20 mouse cellular contexts compared by ENCODE assay signal in the genomic region with DNA sequence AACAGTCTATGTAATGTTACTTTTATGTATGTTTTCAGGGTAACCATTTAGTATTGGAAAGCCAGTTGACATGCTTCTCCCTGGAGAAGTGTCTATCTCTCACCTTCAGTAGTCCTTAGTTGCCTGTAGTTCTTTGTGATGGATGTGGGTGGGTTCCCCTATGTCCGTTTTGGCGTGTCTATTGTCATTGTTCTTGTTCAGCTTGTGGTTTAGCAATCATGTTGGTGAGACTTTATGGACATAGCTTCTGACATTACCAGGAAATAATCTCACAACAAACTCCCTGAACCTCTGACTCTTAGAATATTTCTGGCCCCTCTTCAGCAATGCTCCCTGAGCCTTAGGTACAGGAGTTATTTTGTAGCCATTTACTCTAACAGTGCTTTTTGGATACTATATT. TPM values are rescaled to one million over a fixed set of nuclear protein-coding genes. Genes with fewer than 3 reads are reported as not detected.
DNase-seq lines count a peak whose midpoint lies in the region; ATAC-seq and TF ChIP-seq lines count a peak whose summit lies in the region.
"Had no signal": no experiment of that assay in that cellular context is flagged by ENCODE, and none has a peak within 500 bp of the region (broad histone marks: within the 10 kb centered on the region; RNA-seq: fewer than 3 reads in every experiment).

No protein-coding gene starts in this region.

- intact Hi-C loops in heart, postnatal 25 days (cut with DNase I), result no loop called here

- no peak for ATAC-seq in kidney, embryonic 15.5 days (replicated peaks; ENCODE audit: low FRiP score)
- ATAC-seq: forebrain, embryonic 13.5 days; forebrain, embryonic 15.5 days had no signal

- no peaks in the 10 kb centered on the region for H3K27me3 ChIP-seq in kidney, adult 2 months (replicated peaks; ENCODE audit: control insufficient read depth, insufficient read depth, low read length)
- H3K27me3 ChIP-seq in kidney, embryonic 15.5 days, result no peaks in the 10 kb centered on the region
- H3K27me3 ChIP-seq: embryonic facial prominence, embryonic 12.5 days; forebrain, embryonic 13.5 days; forebrain, embryonic 15.5 days had no signal

- no peak overlapping the region for H3K27ac ChIP-seq in kidney, adult 2 months (ENCODE audit: insufficient read depth, low read depth, low read length)
- no peak overlapping the region for H3K27ac ChIP-seq in kidney, embryonic 15.5 days
- H3K27ac ChIP-seq: embryonic facial prominence, embryonic 10.5 days; embryonic facial prominence, embryonic 12.5 days; forebrain, embryonic 13.5 days; forebrain, embryonic 15.5 days had no signal

- no peaks in the 10 kb centered on the region for H3K36me3 ChIP-seq in kidney, adult 2 months (ENCODE audit: control insufficient read depth, insufficient read depth, low read length)
- no peaks in the 10 kb centered on the region for H3K36me3 ChIP-seq in kidney, embryonic 15.5 days
- H3K36me3 ChIP-seq: embryonic facial prominence, embryonic 10.5 days; embryonic facial prominence, embryonic 12.5 days; forebrain, embryonic 15.5 days had no signal

- WGBS in kidney, adult 2 months, result 76% methylated on average over 2 of the region's 2 CpGs
- WGBS in kidney, embryonic 15.5 days, result 83% methylated on average over 2 of the region's 2 CpGs

- H3K4me2 ChIP-seq in kidney, embryonic 15.5 days, result no peak overlapping the region
- H3K4me2 ChIP-seq: embryonic facial prominence, embryonic 12.5 days; forebrain, embryonic 13.5 days; forebrain, embryonic 15.5 days had no signal

- DNase-seq in heart, adult 11 months, result peak; percentile 90
- no peak for DNase-seq in heart, postnatal 25 days (ENCODE audit: low spot score)
- DNase-seq in heart, adult 8-10 months (ENCODE audit: low spot score), result peak; percentile 59
- DNase-seq in heart, postnatal 4 days, result no peak
- peak; percentile 23 for DNase-seq in kidney, adult 2 months
- DNase-seq in lung, postnatal 36 days, result no peak
- DNase-seq: adrenal gland, adult 2 months; adrenal gland, postnatal 10 days; adrenal gland, postnatal 25 days; cerebellum, adult 11-12 months; cerebellum, adult 2 months; cerebellum, adult 9-10 months; cerebellum, postnatal 10 days; cerebellum, postnatal 25 days had no signal

- no peak overlapping the region for H3K9ac ChIP-seq in kidney, embryonic 15.5 days
- H3K9ac ChIP-seq: embryonic facial prominence, embryonic 12.5 days; forebrain, embryonic 13.5 days; forebrain, embryonic 15.5 days had no signal

- H3K4me3 ChIP-seq in kidney, adult 2 months (ENCODE audit: insufficient read depth, low read depth, low read length), result no peak overlapping the region
- H3K4me3 ChIP-seq in kidney, embryonic 15.5 days (replicated peaks), result no peak overlapping the region
- H3K4me3 ChIP-seq: embryonic facial prominence, embryonic 10.5 days; embryonic facial prominence, embryonic 12.5 days; forebrain, embryonic 13.5 days; forebrain, embryonic 15.5 days had no signal

- H3K9me3 ChIP-seq in kidney, embryonic 15.5 days (replicated peaks), result no peaks in the 10 kb centered on the region
- H3K9me3 ChIP-seq: embryonic facial prominence, embryonic 10.5 days; embryonic facial prominence, embryonic 12.5 days; forebrain, embryonic 13.5 days; forebrain, embryonic 15.5 days had no signal

- TF ChIP-seq POLR2A in kidney, adult 2 months (IDR thresholded peaks at IDR 0.05; ENCODE audit: low read depth, low read length), result no peak

- H3K4me1 ChIP-seq in kidney, adult 2 months (ENCODE audit: control insufficient read depth, insufficient read depth, low read length), result no peaks in the 10 kb centered on the region; the same call in 1 of the 2 replicates
- no peaks in the 10 kb centered on the region for H3K4me1 ChIP-seq in kidney, embryonic 15.5 days
- H3K4me1 ChIP-seq: embryonic facial prominence, embryonic 10.5 days; embryonic facial prominence, embryonic 12.5 days; forebrain, embryonic 13.5 days; forebrain, embryonic 15.5 days had no signal

- TF ChIP-seq CTCF in kidney, adult 2 months (conservative IDR thresholded peaks at IDR 0.05; ENCODE audit: insufficient read depth, insufficient read length, low read depth, low read length), result no peak

RNA-seq across cellular contexts. Expression of gene Vcam1, which starts 38.6 kb away (rescaled TPM):
- total RNA-seq in heart, postnatal 25 days (2021), result 10 to 100 TPM; 14.7 to 17.1 TPM
- 10 to 100 TPM; 16.0 to 19.8 (median 16.5) TPM for total RNA-seq in heart, adult 8-10 months (2022)
- 10 to 100 TPM; 28.4 to 31.9 TPM for total RNA-seq in heart, postnatal 4 days (2021)
- 4.2 and 7.5 TPM in 2 replicates for polyA plus RNA-seq in kidney, adult 2 months (2012; rRNA removed)
- polyA plus RNA-seq in kidney, embryonic 15.5 days (2015; fragmentation: Nextera tagmentation; extraction: Ambion mirVana), result 41.7 and 42.2 TPM in 2 replicates
- total RNA-seq: MEL had no signal

Comparison
In these comparisons a context has a peak if more than half of its experiments do, and no peak if none do; other contexts are left out.
1. DNase-seq: peak in heart, adult 11 months (single experiment), heart, adult 8-10 months (single experiment) and kidney, adult 2 months (single experiment); none in heart, postnatal 25 days (single experiment), heart, postnatal 4 days (single experiment) and lung, postnatal 36 days (single experiment).